Mouse (Mus musculus): ENCODE results near the gene Mien1. TPM values are rescaled to one million over a fixed set of nuclear protein-coding genes. Genes with fewer than 3 reads are reported as not detected.

The Mien1 gene
- total RNA-seq, 2 experiments from 2014 or later: 84.3 to 89.3 TPM

GRCm38 (mm10) chr11:98443688-98444087 lies 4.9 kb upstream of the Mien1 start:
- H3K27ac ChIP-seq: no peak overlapping the region
- no peak overlapping the region for H3K4me3 ChIP-seq
- DNase-seq (ENCODE audit: low spot score in 2 of 2): no peak
- TF ChIP-seq CTCF (conservative IDR thresholded peaks at IDR 0.05): no peak; the same call in none of the 2 replicates

GRCm38 (mm10) chr11:98437441-98437840 lies 1.4 kb downstream of the Mien1 start:
- no peak overlapping the region for H3K4me3 ChIP-seq
- H3K27ac ChIP-seq: no peak overlapping the region
- DNase-seq (ENCODE audit: low spot score in 2 of 2): no peak
- no peak for TF ChIP-seq CTCF (conservative IDR thresholded peaks at IDR 0.05)

- DNase-seq (ENCODE audit: low spot score in 2 of 2): no peak
- Histone ChIP-seq H3K27ac (no peak overlapping the region), H3K4me3 (no peak overlapping the region)
- TF ChIP-seq CTCF (conservative IDR thresholded peaks at IDR 0.05): no peak
Measured at GRCm38 (mm10) chr11:98435723-98436122, 3.1 kb downstream of the Mien1 start.

- TF ChIP-seq CTCF (conservative IDR thresholded peaks at IDR 0.05): no peak
- no peak overlapping the region for H3K27ac ChIP-seq
- no peak for DNase-seq (ENCODE audit: low spot score in 2 of 2)
Measured at GRCm38 (mm10) chr11:98431743-98432502, 6.9 kb downstream of the Mien1 start.

DNA sequence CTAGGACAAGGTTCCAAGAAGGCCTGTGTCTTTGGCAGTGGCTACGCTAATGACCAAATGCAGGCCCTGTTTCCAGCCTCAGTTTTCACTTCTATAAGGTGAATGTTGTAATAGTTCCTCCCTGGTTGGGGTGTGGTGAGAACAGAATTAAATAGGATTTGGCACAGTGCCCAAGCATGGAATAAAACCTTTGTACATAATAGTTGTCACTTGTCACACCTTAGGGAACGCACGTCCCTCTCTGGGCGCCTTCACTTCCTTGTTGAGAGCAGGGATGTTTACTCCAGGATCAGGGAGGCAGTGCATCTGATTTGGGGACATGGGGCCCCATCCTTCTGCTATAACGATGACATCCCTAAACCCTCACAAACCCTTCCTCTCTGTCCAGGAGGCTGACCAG lies 10.4 kb downstream of the Mien1 start:
- H3K27ac ChIP-seq: no peak overlapping the region
- H3K4me3 ChIP-seq: no peak overlapping the region
- DNase-seq (ENCODE audit: low spot score in 2 of 2): no peak
- TF ChIP-seq CTCF (conservative IDR thresholded peaks at IDR 0.05): no peak

More at GRCm38 (mm10) chr11:98431743-98432502, 6.9 kb downstream of the Mien1 start:
- no peak overlapping the region for H3K4me3 ChIP-seq

- Histone ChIP-seq H3K27ac (no peak overlapping the region), H3K4me3 (no peak overlapping the region)
- no peak for DNase-seq (ENCODE audit: low spot score in 2 of 2)
- TF ChIP-seq CTCF (conservative IDR thresholded peaks at IDR 0.05): no peak
Measured at GRCm38 (mm10) chr11:98426592-98426991, 12.2 kb downstream of the Mien1 start.

DNA sequence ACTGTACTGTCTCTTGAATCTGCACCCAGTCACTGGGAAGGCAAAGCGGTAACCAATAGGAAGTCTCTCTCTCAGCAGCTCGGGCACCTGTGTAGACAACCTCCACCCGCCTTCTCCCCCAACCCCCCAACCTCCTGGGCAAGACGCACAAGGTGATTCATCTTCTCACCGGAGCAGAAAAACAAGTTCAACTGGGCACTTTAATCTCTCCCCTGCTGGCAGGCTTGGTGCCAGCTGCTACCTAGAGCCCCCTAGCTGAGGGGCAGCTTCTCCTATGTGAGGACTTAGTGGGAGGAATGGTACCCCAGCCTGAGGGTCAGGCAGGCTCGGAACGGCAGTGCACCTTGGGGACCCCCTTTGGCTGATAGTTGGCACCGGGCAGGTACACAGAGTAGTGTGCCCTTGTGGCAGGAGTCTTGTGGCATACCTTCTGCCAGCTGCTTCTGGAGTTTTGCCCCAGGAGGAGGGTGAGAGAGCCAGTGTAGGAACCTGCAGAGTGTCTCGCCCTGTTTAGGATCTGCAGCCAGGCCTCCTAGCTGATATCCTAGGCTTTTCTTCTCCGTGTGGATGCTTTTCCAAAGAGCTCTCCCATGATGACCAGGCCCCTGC lies 19.7 kb downstream of the Mien1 start:
- no peak overlapping the region for H3K27ac ChIP-seq
- H3K4me3 ChIP-seq: no peak overlapping the region
- no peak for TF ChIP-seq CTCF (conservative IDR thresholded peaks at IDR 0.05)
- DNase-seq (ENCODE audit: low spot score in 2 of 2): no peak

- TF ChIP-seq CTCF (conservative IDR thresholded peaks at IDR 0.05): no peak
- no peak overlapping the region for H3K27ac ChIP-seq
- no peak for DNase-seq (ENCODE audit: low spot score in 2 of 2)
- H3K4me3 ChIP-seq: no peak overlapping the region
Measured at GRCm38 (mm10) chr11:98418273-98418672, 20.5 kb downstream of the Mien1 start.

- H3K4me3 ChIP-seq: no peak overlapping the region
- no peak overlapping the region for H3K27ac ChIP-seq
- no peak for TF ChIP-seq CTCF (conservative IDR thresholded peaks at IDR 0.05)
- no peak for DNase-seq (ENCODE audit: low spot score in 2 of 2)
Measured at GRCm38 (mm10) chr11:98417074-98417473, 21.7 kb downstream of the Mien1 start.

GRCm38 (mm10) chr11:98414162-98414561 lies 24.6 kb downstream of the Mien1 start:
- no peak overlapping the region for H3K27ac ChIP-seq
- DNase-seq (ENCODE audit: low spot score in 2 of 2): no peak
- no peak for TF ChIP-seq CTCF (conservative IDR thresholded peaks at IDR 0.05)
- H3K4me3 ChIP-seq: no peak overlapping the region

DNA sequence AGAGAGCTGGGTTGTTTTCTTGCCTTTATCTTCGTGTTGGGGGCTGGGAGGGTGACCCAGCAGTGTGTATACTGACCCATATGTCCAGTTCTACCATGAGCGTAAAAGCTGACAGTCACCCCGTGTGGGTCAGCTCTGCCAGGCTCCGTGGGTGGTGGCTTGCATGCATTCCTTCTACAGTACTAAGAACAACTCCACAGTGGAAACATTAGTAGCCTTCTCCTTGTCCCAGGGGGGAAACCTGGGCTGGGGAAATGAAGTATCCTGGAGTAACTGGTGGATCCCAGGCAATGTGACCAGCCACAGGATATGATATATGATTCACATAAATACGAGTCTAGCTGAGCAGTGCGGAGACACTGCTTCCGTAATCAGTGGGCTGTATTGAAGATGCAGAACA lies 25.1 kb downstream of the Mien1 start:
- Histone ChIP-seq H3K4me3 (no peak overlapping the region), H3K27ac (no peak overlapping the region)
- TF ChIP-seq CTCF (conservative IDR thresholded peaks at IDR 0.05): no peak

DNA sequence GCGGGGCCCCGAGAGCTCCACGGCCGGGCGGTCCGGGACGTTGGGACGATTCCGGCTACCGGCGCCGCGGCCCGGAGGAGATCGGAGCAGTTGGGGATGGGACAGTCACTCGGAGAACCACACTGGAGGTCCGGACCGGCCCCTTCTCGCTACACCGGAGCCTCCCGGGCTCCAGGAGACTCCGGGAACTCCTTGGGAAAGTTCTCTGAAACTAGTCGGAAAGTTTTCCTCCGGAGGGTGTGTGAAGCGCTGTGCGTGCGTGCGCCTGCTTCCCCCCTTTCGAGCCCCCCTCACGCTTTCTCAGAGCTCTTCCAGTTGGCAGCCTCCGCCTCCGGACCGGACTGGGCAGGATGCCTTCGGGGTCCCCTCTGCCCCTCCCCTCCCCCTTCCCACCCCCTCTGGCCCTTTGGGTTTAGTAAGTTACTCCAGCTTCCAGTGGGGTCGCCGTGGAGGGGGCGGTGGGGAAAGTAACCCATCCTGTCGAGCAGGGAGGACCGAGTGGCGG lies 25.9 kb downstream of the Mien1 start:
- TF ChIP-seq CTCF (conservative IDR thresholded peaks at IDR 0.05): no peak
- Histone ChIP-seq H3K27ac (peak overlapping the region; percentile 69; the same call in 1 of the 2 replicates), H3K4me3 (peak overlapping the region; percentile 63)
- no peak for DNase-seq (ENCODE audit: low spot score in 2 of 2)

More for the DNA sequence above, 25.1 kb downstream of the Mien1 start:
- DNase-seq (ENCODE audit: low spot score in 2 of 2): no peak

DNA sequence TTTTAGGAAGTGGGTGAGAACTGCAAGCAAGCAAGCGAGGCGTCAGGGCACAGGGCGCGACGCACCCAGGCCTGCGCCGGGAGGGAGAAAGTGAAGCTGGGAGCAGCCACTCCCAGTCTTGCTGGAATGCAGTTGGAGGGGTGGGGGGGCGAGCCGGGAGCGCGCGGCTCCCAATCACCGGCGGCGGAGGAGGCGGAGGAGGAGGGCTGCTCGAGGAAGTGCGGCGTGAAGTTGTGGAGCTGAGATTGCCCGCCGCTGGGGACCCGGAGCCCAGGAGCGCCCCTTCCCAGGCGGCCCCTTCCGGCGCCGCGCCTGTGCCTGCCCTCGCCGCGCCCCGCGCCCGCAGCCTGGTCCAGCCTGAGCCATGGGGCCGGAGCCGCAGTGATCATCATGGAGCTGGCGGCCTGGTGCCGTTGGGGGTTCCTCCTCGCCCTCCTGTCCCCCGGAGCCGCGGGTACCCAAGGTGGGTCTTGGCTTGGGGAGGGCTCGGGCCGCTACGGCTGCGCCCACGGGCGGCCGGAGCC lies 26.5 kb downstream of the Mien1 start, which contains the start of gene Erbb2:
Gene Erbb2 (plus strand): TSS at position 198 of the 524 bp plus-strand sequence.
- Histone ChIP-seq H3K4me3 (peak within 1 kb of the TSS; percentile 63), H3K27ac (peak within 1 kb of the TSS; percentile 69; the same call in 1 of the 2 replicates)
- no peak for DNase-seq (ENCODE audit: low spot score in 2 of 2)
- no peak for TF ChIP-seq CTCF (conservative IDR thresholded peaks at IDR 0.05)

Data from layer of hippocampus, adult 2 months (tissue).